Mouse (Mus musculus) forebrain, embryonic 16.5 days (tissue): ENCODE data around the gene Pawr. TPM values are rescaled to one million over a fixed set of nuclear protein-coding genes. Genes with fewer than 3 reads are reported as not detected.

Experiments used
- ATAC-seq: fragments of 200-750 bp; cut with Nextera tagmentation; 2 replicates; pipeline ENCODE4 v1.8.0; 2017; ENCODE audit warnings: mild to moderate bottlenecking, moderate library complexity
- H3K27ac ChIP-seq: fragments of 300-500 bp; sonication (generic); 2 replicates; pipeline ENCODE4 v1.5.1; 2014; ENCODE audit warnings: low read length, control low read depth
- H3K27me3 ChIP-seq: fragments of 300-500 bp; sonication (generic); replicated peaks from 2 replicates; pipeline ENCODE4 v1.6.1; 2014; ENCODE audit warnings: low read length; ENCODE audit not compliant: control insufficient read depth, insufficient read depth
- H3K36me3 ChIP-seq: fragments of 300-500 bp; sonication (generic); 2 replicates; pipeline ENCODE4 v1.6.1; 2014; ENCODE audit not compliant: control insufficient read depth, insufficient read depth
- H3K4me1 ChIP-seq: fragments of 300-500 bp; sonication (generic); replicated peaks from 2 replicates; pipeline ENCODE4 v1.6.1; 2014; ENCODE audit warnings: low read length; ENCODE audit not compliant: control insufficient read depth, insufficient read depth
- H3K4me2 ChIP-seq: fragments of 300-500 bp; sonication (generic); 2 replicates; pipeline ENCODE4 v1.6.1; 2014; ENCODE audit warnings: mild to moderate bottlenecking, low read length, control low read depth
- H3K4me3 ChIP-seq: fragments of 300-500 bp; sonication (generic); replicated peaks from 2 replicates; pipeline ENCODE4 v1.5.1; 2014; ENCODE audit warnings: mild to moderate bottlenecking, low read length, control low read depth
- H3K9ac ChIP-seq: fragments of 300-500 bp; sonication (generic); replicated peaks from 2 replicates; pipeline ENCODE4 v1.6.1; 2014; ENCODE audit warnings: low read depth, low read length, control low read depth
- H3K9me3 ChIP-seq: fragments of 300-500 bp; sonication (generic); 2 replicates; pipeline ENCODE4 v1.6.1; 2016; ENCODE audit warnings: low read length; ENCODE audit not compliant: control insufficient read depth
- WGBS: fragments of 180-500 bp; shearing (Covaris S2); extraction: QIAGEN DNeasy Blood & Tissue Kit; methylation state at CpG from one replicate; pipeline ENCODE4 v1.1.7; 2014; 5-methylcytosine and 5-hydroxymethylcytosine counted together
- polyA plus RNA-seq: library from polyadenylated mRNA; unstranded; fragments of >200 nt; fragmentation: Nextera tagmentation; extraction: Ambion mirVana; gene quantifications from 2 replicates; pipeline ENCODE4 v1.2.1, GENCODE M21; 2015

Gene Pawr
- polyA plus RNA-seq, 1 experiment from 2014 or later, result 2.2 TPM

- Histone ChIP-seq H3K4me3 (no peak overlapping the region), H3K27me3 (no peaks in the 10 kb centered on the region), H3K4me1 (peaks cover 11% of the 10 kb centered on the region), H3K36me3 (no peaks in the 10 kb centered on the region), H3K9ac (no peak overlapping the region), H3K4me2 (no peak overlapping the region), H3K9me3 (0 out of 2 replicates have a peak, but pooled peaks cover 3% of the 10 kb centered on the region), H3K27ac (no peak overlapping the region)
- WGBS, result 40% methylated on average over 6 of the region's 6 CpGs
- ATAC-seq, result no peak
Measured at GRCm38 (mm10) chr10:108360801-108361200, 28.9 kb downstream of the Pawr start.

GRCm38 (mm10) chr10:108361419-108362155 lies 29.7 kb downstream of the Pawr start:
- Histone ChIP-seq H3K4me2 (no peak overlapping the region), H3K9ac (no peak overlapping the region), H3K4me1 (peaks cover 11% of the 10 kb centered on the region), H3K36me3 (no peaks in the 10 kb centered on the region), H3K27ac (no peak overlapping the region), H3K4me3 (no peak overlapping the region), H3K9me3 (0 out of 2 replicates have a peak, but pooled peaks cover 3% of the 10 kb centered on the region), H3K27me3 (no peaks in the 10 kb centered on the region)
- WGBS, result 18% methylated on average over 9 of the region's 9 CpGs
- ATAC-seq, result peak; percentile 9; the same call in 1 of the 2 replicates

DNA sequence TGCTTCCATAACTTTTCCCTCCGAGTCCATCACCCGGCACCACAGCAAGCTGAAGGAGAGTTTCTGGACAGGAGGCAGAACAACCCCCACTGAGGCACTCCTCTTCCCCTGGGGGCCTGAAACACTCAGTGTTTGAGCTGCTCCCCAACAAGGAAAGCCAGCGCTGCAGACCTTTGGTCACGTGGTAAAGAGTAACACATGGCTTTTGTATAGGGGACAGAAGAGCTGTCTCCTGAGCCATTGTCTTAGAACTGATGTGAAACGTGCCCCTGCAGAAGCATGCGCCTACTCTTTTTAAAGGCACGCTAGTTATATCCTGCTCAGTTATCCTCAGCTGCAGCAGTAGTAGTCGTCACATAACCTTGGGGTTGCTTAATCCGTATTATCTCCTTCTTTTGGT lies 32.0 kb downstream of the Pawr start:
- Histone ChIP-seq H3K4me1 (peaks cover 11% of the 10 kb centered on the region), H3K27ac (no peak overlapping the region), H3K36me3 (no peaks in the 10 kb centered on the region), H3K4me3 (no peak overlapping the region), H3K9ac (no peak overlapping the region), H3K4me2 (no peak overlapping the region), H3K9me3 (0 out of 2 replicates have a peak, but pooled peaks cover 3% of the 10 kb centered on the region), H3K27me3 (no peaks in the 10 kb centered on the region)
- 36% methylated on average over 9 of the region's 9 CpGs for WGBS
- no peak for ATAC-seq

DNA sequence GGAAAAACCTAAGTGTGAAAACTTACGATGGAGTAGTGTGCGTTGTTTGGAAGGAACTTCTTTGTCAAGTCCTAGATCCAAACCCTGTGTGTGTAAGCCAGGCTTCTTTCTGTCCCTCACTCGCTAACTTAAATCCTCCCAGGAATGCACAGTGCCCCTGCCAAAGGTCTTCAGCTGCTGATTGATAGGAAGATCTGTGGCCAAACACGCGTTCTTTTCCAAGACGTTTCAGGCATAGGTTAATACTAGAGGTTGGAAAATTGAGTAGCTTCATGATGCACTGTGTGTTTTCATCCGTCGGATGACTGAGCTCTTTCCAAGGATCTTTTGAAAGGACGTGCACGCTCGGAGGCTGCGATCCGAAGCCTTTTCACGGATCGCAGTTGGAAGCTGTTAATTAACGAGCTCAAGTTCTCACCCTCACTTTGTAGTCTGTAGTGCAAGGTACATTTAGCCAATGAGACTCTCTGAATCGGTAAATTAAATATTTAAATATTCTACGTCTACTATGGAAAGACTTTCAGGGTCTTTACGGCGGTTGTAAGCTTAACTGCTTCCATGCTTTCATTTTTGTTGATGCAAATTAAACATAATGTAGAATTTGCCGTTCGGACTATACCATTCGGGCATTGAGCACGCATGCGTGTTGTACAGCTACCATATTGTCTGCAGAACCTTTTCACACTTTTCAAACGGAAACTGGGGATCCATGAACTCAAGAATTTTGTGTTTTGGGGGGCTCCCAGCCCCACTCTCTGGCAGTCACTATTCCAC lies 33.2 kb downstream of the Pawr start:
- peaks cover 11% of the 10 kb centered on the region for H3K4me1 ChIP-seq
- ATAC-seq, result peak; percentile 63
- no peaks in the 10 kb centered on the region for H3K36me3 ChIP-seq
- H3K4me3 ChIP-seq, result peak overlapping the region; percentile 32
- 18% methylated on average over 26 of the region's 26 CpGs for WGBS
- H3K9ac ChIP-seq, result no peak overlapping the region
- peak overlapping the region; percentile 50 for H3K4me2 ChIP-seq
- no peaks in the 10 kb centered on the region for H3K27me3 ChIP-seq
- H3K27ac ChIP-seq, result 0 out of 2 replicates have a peak overlapping the region, but pooled peaks have one; percentile 16
- H3K9me3 ChIP-seq, result no peaks in the 10 kb centered on the region

DNA sequence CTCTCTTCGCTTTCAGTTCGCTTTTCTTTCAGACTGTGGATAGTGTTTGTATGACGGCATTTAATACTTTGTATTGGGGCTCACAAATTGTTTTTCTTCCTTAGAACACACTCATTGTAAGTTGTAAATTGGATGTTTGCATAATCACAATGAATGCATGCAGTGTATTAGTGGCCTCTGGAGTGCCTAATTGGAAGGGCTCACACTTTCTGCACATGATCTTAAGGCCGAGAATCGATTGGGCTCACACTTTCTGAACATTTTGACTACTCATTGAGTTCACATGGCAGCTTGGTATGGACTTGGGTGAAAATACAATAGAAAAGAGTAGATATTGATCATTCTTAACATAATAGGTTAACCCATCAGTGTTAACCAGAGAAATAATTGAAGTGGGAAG lies 34.3 kb downstream of the Pawr start:
- H3K4me1 ChIP-seq, result peaks cover 11% of the 10 kb centered on the region
- no peaks in the 10 kb centered on the region for H3K36me3 ChIP-seq
- H3K4me2 ChIP-seq, result no peak overlapping the region
- no peak overlapping the region for H3K4me3 ChIP-seq
- peak; percentile 47 for ATAC-seq
- H3K27ac ChIP-seq, result no peak overlapping the region
- H3K27me3 ChIP-seq, result no peaks in the 10 kb centered on the region
- H3K9me3 ChIP-seq, result no peaks in the 10 kb centered on the region
- 27% methylated on average over 5 of the region's 5 CpGs for WGBS
- H3K9ac ChIP-seq, result no peak overlapping the region

DNA sequence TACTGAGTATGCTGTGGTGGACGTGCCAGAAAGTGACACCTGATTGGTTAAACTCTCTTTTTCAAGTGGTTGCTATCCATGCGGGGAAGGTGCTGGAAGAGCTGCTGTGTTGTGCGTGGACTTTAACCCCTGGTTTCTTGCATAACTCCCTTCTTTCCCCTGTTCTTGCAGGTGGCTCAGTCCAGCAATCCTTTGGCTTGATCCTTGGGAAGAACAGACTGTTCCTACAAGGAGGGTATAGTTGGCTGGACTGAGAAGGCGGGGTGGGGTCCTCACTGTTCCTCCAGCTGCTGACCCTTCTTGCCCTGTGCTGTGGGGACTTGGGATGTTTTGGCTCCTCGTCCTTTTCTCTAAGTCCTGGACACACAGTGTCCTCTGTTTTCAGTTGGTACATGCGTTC lies 36.4 kb downstream of the Pawr start:
- Histone ChIP-seq H3K27ac (no peak overlapping the region), H3K4me2 (no peak overlapping the region), H3K27me3 (no peaks in the 10 kb centered on the region), H3K9ac (no peak overlapping the region), H3K4me1 (peaks cover 3% of the 10 kb centered on the region; the same call in 1 of the 2 replicates), H3K4me3 (no peak overlapping the region), H3K9me3 (no peaks in the 10 kb centered on the region), H3K36me3 (no peaks in the 10 kb centered on the region)
- 91% methylated on average over 6 of the region's 6 CpGs for WGBS
- ATAC-seq, result no peak

- no peak overlapping the region for H3K4me2 ChIP-seq
- H3K27ac ChIP-seq, result no peak overlapping the region
- H3K4me1 ChIP-seq, result no peaks in the 10 kb centered on the region
- H3K9ac ChIP-seq, result no peak overlapping the region
- H3K9me3 ChIP-seq, result no peaks in the 10 kb centered on the region
- no peaks in the 10 kb centered on the region for H3K36me3 ChIP-seq
- ATAC-seq, result 0 out of 2 replicates have a peak, but pooled peaks have one; percentile 40
- H3K27me3 ChIP-seq, result no peaks in the 10 kb centered on the region
- no peak overlapping the region for H3K4me3 ChIP-seq
- 20% methylated on average over 7 of the region's 7 CpGs for WGBS
Measured at GRCm38 (mm10) chr10:108372258-108372657, 40.3 kb downstream of the Pawr start.

DNA sequence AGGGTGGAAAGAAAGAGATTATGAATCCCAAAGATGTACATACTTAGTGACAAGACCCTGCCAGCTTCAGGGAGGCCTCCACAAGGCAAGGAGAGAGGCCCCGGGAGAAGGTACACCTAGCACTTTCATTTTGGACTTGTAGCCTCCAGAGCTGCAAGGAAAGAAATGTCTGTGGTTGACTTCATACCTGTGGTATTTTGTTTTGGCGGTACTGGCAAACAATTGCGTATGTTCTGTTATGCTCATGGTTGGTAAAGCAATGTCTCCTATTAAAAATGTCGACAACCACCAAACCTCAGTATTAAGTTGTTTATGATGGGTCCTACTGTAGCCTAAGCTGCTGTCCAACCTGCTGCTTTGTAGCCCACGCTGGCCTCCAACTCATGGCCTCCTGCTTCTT lies 40.9 kb downstream of the Pawr start:
- no peaks in the 10 kb centered on the region for H3K27me3 ChIP-seq
- WGBS, result 96% methylated on average over 5 of the region's 5 CpGs
- H3K4me2 ChIP-seq, result no peak overlapping the region
- ATAC-seq, result no peak
- H3K9ac ChIP-seq, result no peak overlapping the region
- no peaks in the 10 kb centered on the region for H3K9me3 ChIP-seq
- no peak overlapping the region for H3K27ac ChIP-seq
- no peaks in the 10 kb centered on the region for H3K4me1 ChIP-seq
- H3K4me3 ChIP-seq, result no peak overlapping the region
- no peaks in the 10 kb centered on the region for H3K36me3 ChIP-seq

- Histone ChIP-seq H3K9ac (no peak overlapping the region), H3K4me2 (no peak overlapping the region), H3K36me3 (no peaks in the 10 kb centered on the region), H3K27me3 (no peaks in the 10 kb centered on the region), H3K27ac (no peak overlapping the region), H3K4me3 (no peak overlapping the region), H3K4me1 (no peaks in the 10 kb centered on the region), H3K9me3 (no peaks in the 10 kb centered on the region)
- WGBS, result 95% methylated on average over 8 of the region's 8 CpGs
- no peak for ATAC-seq
Measured at GRCm38 (mm10) chr10:108375796-108376195, 43.9 kb downstream of the Pawr start.
